Mouse (Mus musculus) liver, embryonic 14.5 days (tissue): ENCODE measurements around the gene Btbd35f28. TPM values are rescaled to one million over a fixed set of nuclear protein-coding genes. Genes with fewer than 3 reads are reported as not detected.
"Not testable (repeated sequence)": the region's sequence is repeated elsewhere in the genome, so short reads cannot be mapped to it uniquely, and the experiment has no call there.

Source experiments
- ATAC-seq: fragments of 200-750 bp; cut with Nextera tagmentation; 2 replicates; pipeline ENCODE4 v1.8.0; 2017; ENCODE audit warnings: moderate number of reproducible peaks, mild to moderate bottlenecking, moderate library complexity; ENCODE audit not compliant: insufficient read depth
- DNase-seq, 3 experiments: peaks; one replicate each; pipeline ENCODE4 v3.0.0-alpha.2; 2012 to 2013; ENCODE audit warnings: low read depth in 3 of 3, low spot score in 3 of 3
- H3K27ac ChIP-seq: fragments of 300-500 bp; sonication (generic); 2 replicates; pipeline ENCODE4 v1.5.1; 2014; ENCODE audit warnings: moderate library complexity, mild to moderate bottlenecking, control low read depth, inconsistent platforms
- H3K27me3 ChIP-seq: fragments of 300-500 bp; sonication (generic); 2 replicates; pipeline ENCODE4 v1.6.1; 2014; ENCODE audit warnings: mild to moderate bottlenecking, low read length, moderate library complexity; ENCODE audit not compliant: control insufficient read depth, insufficient read depth
- H3K36me3 ChIP-seq: fragments of 300-500 bp; sonication (generic); replicated peaks from 2 replicates; pipeline ENCODE4 v1.6.1; 2014; ENCODE audit warnings: low read depth; ENCODE audit not compliant: control insufficient read depth, insufficient read depth
- H3K4me1 ChIP-seq, 2 experiments: fragments of 200-500 bp in 1 of 2; fragments of 300-500 bp in 1 of 2; sonication (generic) in 1 of 2; replicated peaks; 2 replicates each; pipeline ENCODE4 v1.6.1; 2012 to 2014; ENCODE audit warnings: antibody characterized with exemption in 1 of 2, inconsistent platforms in 1 of 2, low read length in 1 of 2; ENCODE audit not compliant: control insufficient read depth in 2 of 2, insufficient read depth in 2 of 2
- H3K4me2 ChIP-seq: fragments of 300-500 bp; sonication (generic); 2 replicates; pipeline ENCODE4 v1.6.1; 2014; ENCODE audit warnings: low read depth, mild to moderate bottlenecking, control low read depth, moderate library complexity
- H3K4me3 ChIP-seq, 2 experiments: fragments of 200-500 bp in 1 of 2; fragments of 300-500 bp in 1 of 2; sonication (generic) in 1 of 2; 2 replicates each; pipeline ENCODE4 v1.5.1; 2012 to 2014; ENCODE audit warnings: low read depth in 2 of 2, low read length in 2 of 2, mild to moderate bottlenecking in 2 of 2, control low read depth in 1 of 2, inconsistent platforms in 1 of 2, moderate library complexity in 1 of 2; ENCODE audit not compliant: insufficient read depth in 1 of 2
- H3K9ac ChIP-seq: fragments of 300-500 bp; sonication (generic); replicated peaks from 2 replicates; pipeline ENCODE4 v1.6.1; 2014; ENCODE audit warnings: mild to moderate bottlenecking, control low read depth, moderate library complexity
- H3K9me3 ChIP-seq: fragments of 300-500 bp; sonication (generic); 2 replicates; pipeline ENCODE4 v1.6.1; 2016; ENCODE audit warnings: low read length, mixed read lengths; ENCODE audit not compliant: control insufficient read depth
- WGBS: fragments of 180-500 bp; shearing (Covaris S2); extraction: QIAGEN DNeasy Blood & Tissue Kit; methylation state at CpG from one replicate; pipeline ENCODE4 v1.1.7; 2014; ENCODE audit not compliant: insufficient replicate concordance; 5-methylcytosine and 5-hydroxymethylcytosine counted together
- polyA plus RNA-seq, 2 experiments: library from polyadenylated mRNA; depleted of rRNA in 1 of 2; stranded (reverse) in 1 of 2; unstranded in 1 of 2; fragments of >200 nt; fragmentation: Nextera tagmentation in 1 of 2; extraction: Ambion mirVana in 1 of 2; gene quantifications; 2 replicates each; pipeline versions ENCODE4 v1.2.1 to v1.2.3; 2012 to 2014

Btbd35f28 gene
- polyA plus RNA-seq (2012; rRNA removed) = not detected in 2 replicates
- polyA plus RNA-seq (2014; fragmentation: Nextera tagmentation; extraction: Ambion mirVana) = not detected in 2 replicates

- not testable (repeated sequence) for H3K9ac ChIP-seq, H3K27me3 ChIP-seq
Observed at GRCm38 (mm10) chrX:4196276-4196675, at the start of gene Btbd35f28. Btbd35f28 (plus strand) TSS chrX:4196576.

More at GRCm38 (mm10) chrX:4196276-4196675, at the start of gene Btbd35f28:
- not testable (repeated sequence) for H3K9me3 ChIP-seq, H3K4me3 ChIP-seq, H3K4me2 ChIP-seq, H3K27ac ChIP-seq, ATAC-seq, H3K4me1 ChIP-seq, H3K36me3 ChIP-seq, DNase-seq
- WGBS = no CpG with 5 or more reads among the region's 2 CpGs

Other genes starting within 250 kb of the Btbd35f28 start
- gene Btbd35f16, start 239.6 kb upstream of the Btbd35f28 start, polyA plus RNA-seq (2012; rRNA removed) = not detected in 2 replicates
- gene Btbd35f16, start 239.6 kb upstream of the Btbd35f28 start, polyA plus RNA-seq (2014; fragmentation: Nextera tagmentation; extraction: Ambion mirVana) = not detected in 2 replicates
- not detected in 2 replicates for gene Btbd35f3, start 158.9 kb upstream of the Btbd35f28 start, polyA plus RNA-seq (2012; rRNA removed)
- gene Btbd35f3, start 158.9 kb upstream of the Btbd35f28 start, polyA plus RNA-seq (2014; fragmentation: Nextera tagmentation; extraction: Ambion mirVana) = not detected in 2 replicates
- gene Btbd35f20, start 94.7 kb downstream of the Btbd35f28 start, polyA plus RNA-seq (2012; rRNA removed) = not detected in 2 replicates
- gene Btbd35f20, start 94.7 kb downstream of the Btbd35f28 start, polyA plus RNA-seq (2014; fragmentation: Nextera tagmentation; extraction: Ambion mirVana) = not detected in 2 replicates
- not detected in 2 replicates for gene Btbd35f17, start 174.1 kb downstream of the Btbd35f28 start, polyA plus RNA-seq (2012; rRNA removed)
- not detected in 2 replicates for gene Btbd35f17, start 174.1 kb downstream of the Btbd35f28 start, polyA plus RNA-seq (2014; fragmentation: Nextera tagmentation; extraction: Ambion mirVana)